Mouse (Mus musculus) forebrain, embryonic 15.5 days (tissue): Measurements from ENCODE around the gene Def8. TPM values are rescaled to one million over a fixed set of nuclear protein-coding genes. Genes with fewer than 3 reads are reported as not detected.
A peak's percentile ranks its signal among the peaks of the same experiment; 100 is the strongest.

Experiments used
- ATAC-seq: fragments of 200-750 bp; cut with Nextera tagmentation; replicated peaks from 2 replicates; pipeline ENCODE4 v1.8.0; 2017; ENCODE audit warnings: mild to moderate bottlenecking, moderate TSS enrichment, moderate library complexity
- H3K27ac ChIP-seq: fragments of 300-500 bp; sonication (generic); replicated peaks from 2 replicates; pipeline ENCODE4 v1.5.1; 2015; ENCODE audit warnings: mild to moderate bottlenecking, inconsistent platforms
- H3K27me3 ChIP-seq: fragments of 300-500 bp; sonication (generic); 2 replicates; pipeline ENCODE4 v1.6.1; 2015; ENCODE audit warnings: inconsistent platforms
- H3K36me3 ChIP-seq: fragments of 300-500 bp; sonication (generic); 2 replicates; pipeline ENCODE4 v1.6.1; 2015; ENCODE audit warnings: mild to moderate bottlenecking, inconsistent platforms
- H3K4me1 ChIP-seq: fragments of 300-500 bp; sonication (generic); 2 replicates; pipeline ENCODE4 v1.6.1; 2015; ENCODE audit warnings: inconsistent platforms
- H3K4me2 ChIP-seq: fragments of 300-500 bp; sonication (generic); replicated peaks from 2 replicates; pipeline ENCODE4 v1.6.1; 2015; ENCODE audit warnings: mild to moderate bottlenecking, inconsistent platforms
- H3K4me3 ChIP-seq: fragments of 300-500 bp; sonication (generic); 2 replicates; pipeline ENCODE4 v1.5.1; 2015; ENCODE audit warnings: mild to moderate bottlenecking, inconsistent platforms
- H3K9ac ChIP-seq: fragments of 300-500 bp; sonication (generic); replicated peaks from 2 replicates; pipeline ENCODE4 v1.6.1; 2015; ENCODE audit warnings: mild to moderate bottlenecking, inconsistent platforms
- H3K9me3 ChIP-seq: fragments of 300-500 bp; sonication (generic); 2 replicates; pipeline ENCODE4 v1.6.1; 2016; ENCODE audit warnings: inconsistent platforms
- WGBS: fragments of 180-500 bp; shearing (Covaris S2); methylation state at CpG from one replicate; pipeline ENCODE4 v1.1.7; 2015; ENCODE audit warnings: mixed read lengths; 5-methylcytosine and 5-hydroxymethylcytosine counted together
- polyA plus RNA-seq: library from polyadenylated mRNA; unstranded; fragments of >200 nt; fragmentation: Nextera tagmentation; extraction: Ambion mirVana; gene quantifications from 2 replicates; pipeline ENCODE4 v1.2.1, GENCODE M21; 2015

Def8 gene
- 43.3 and 46.3 TPM in 2 replicates for polyA plus RNA-seq

- H3K4me1 ChIP-seq, result peaks cover 13% of the 10 kb centered on the region
- ATAC-seq, result no peak
- WGBS, result 85% methylated on average over 7 of the region's 7 CpGs
- H3K27me3 ChIP-seq, result no peaks in the 10 kb centered on the region
- peaks cover 42% of the 10 kb centered on the region for H3K36me3 ChIP-seq
- peak within 1 kb of the TSS; percentile 16; the same call in 1 of the 2 replicates for H3K4me3 ChIP-seq
- H3K4me2 ChIP-seq, result peak within 1 kb of the TSS; percentile 30
- H3K9ac ChIP-seq, result no peak within 1 kb of the TSS
- H3K9me3 ChIP-seq, result peaks cover 13% of the 10 kb centered on the region
- no peak within 1 kb of the TSS for H3K27ac ChIP-seq
These were observed at the start of gene Def8 for GRCm38 (mm10) chr8:123423441-123423840. TSS of gene Def8 (plus strand) at chr8:123423527.

- 1% methylated on average over 20 of the region's 20 CpGs for WGBS
- H3K4me1 ChIP-seq, result peaks cover 29% of the 10 kb centered on the region
- ATAC-seq, result peak; percentile 74
- H3K4me3 ChIP-seq, result peak overlapping the region; percentile 69
- H3K27ac ChIP-seq, result peak overlapping the region; percentile 94
- no peaks in the 10 kb centered on the region for H3K9me3 ChIP-seq
- peak overlapping the region; percentile 58 for H3K4me2 ChIP-seq
- peaks cover 13% of the 10 kb centered on the region for H3K36me3 ChIP-seq
- no peaks in the 10 kb centered on the region for H3K27me3 ChIP-seq
- peak overlapping the region; percentile 67 for H3K9ac ChIP-seq
These were observed 49.1 kb upstream of the Def8 start for GRCm38 (mm10) chr8:123374239-123374578.

- H3K4me1 ChIP-seq, result peaks cover 29% of the 10 kb centered on the region
- WGBS, result 80% methylated on average over 10 of the region's 10 CpGs
- H3K27me3 ChIP-seq, result no peaks in the 10 kb centered on the region
- H3K4me2 ChIP-seq, result no peak overlapping the region
- no peak overlapping the region for H3K27ac ChIP-seq
- H3K9ac ChIP-seq, result no peak overlapping the region
- H3K36me3 ChIP-seq, result peaks cover 9% of the 10 kb centered on the region
- no peaks in the 10 kb centered on the region for H3K9me3 ChIP-seq
- no peak overlapping the region for H3K4me3 ChIP-seq
- ATAC-seq, result no peak
These were observed 47.6 kb upstream of the Def8 start for GRCm38 (mm10) chr8:123375701-123376100.

GRCm38 (mm10) chr8:123376106-123376505 lies 47.2 kb upstream of the Def8 start:
- peaks cover 9% of the 10 kb centered on the region for H3K36me3 ChIP-seq
- WGBS, result 61% methylated on average over 8 of the region's 8 CpGs
- no peak overlapping the region for H3K4me2 ChIP-seq
- no peaks in the 10 kb centered on the region for H3K9me3 ChIP-seq
- H3K27me3 ChIP-seq, result no peaks in the 10 kb centered on the region
- no peak overlapping the region for H3K27ac ChIP-seq
- no peak overlapping the region for H3K4me3 ChIP-seq
- H3K4me1 ChIP-seq, result peaks cover 29% of the 10 kb centered on the region
- H3K9ac ChIP-seq, result no peak overlapping the region
- ATAC-seq, result no peak

GRCm38 (mm10) chr8:123381711-123382110 lies 41.6 kb upstream of the Def8 start:
- Histone ChIP-seq H3K4me2 (no peak overlapping the region), H3K36me3 (peaks cover 53% of the 10 kb centered on the region), H3K9me3 (no peaks in the 10 kb centered on the region), H3K27me3 (no peaks in the 10 kb centered on the region), H3K9ac (no peak overlapping the region), H3K4me1 (no peaks in the 10 kb centered on the region), H3K27ac (no peak overlapping the region), H3K4me3 (no peak overlapping the region)
- 92% methylated on average over 4 of the region's 4 CpGs for WGBS
- no peak for ATAC-seq

- Histone ChIP-seq H3K27me3 (no peaks in the 10 kb centered on the region), H3K4me2 (no peak overlapping the region), H3K4me1 (no peaks in the 10 kb centered on the region), H3K4me3 (no peak overlapping the region), H3K9me3 (no peaks in the 10 kb centered on the region), H3K27ac (no peak overlapping the region), H3K9ac (no peak overlapping the region), H3K36me3 (peaks cover 61% of the 10 kb centered on the region)
- WGBS, result 88% methylated on average over 8 of the region's 8 CpGs
- ATAC-seq, result no peak
These were observed 40.8 kb upstream of the Def8 start for GRCm38 (mm10) chr8:123382516-123382915.

DNA sequence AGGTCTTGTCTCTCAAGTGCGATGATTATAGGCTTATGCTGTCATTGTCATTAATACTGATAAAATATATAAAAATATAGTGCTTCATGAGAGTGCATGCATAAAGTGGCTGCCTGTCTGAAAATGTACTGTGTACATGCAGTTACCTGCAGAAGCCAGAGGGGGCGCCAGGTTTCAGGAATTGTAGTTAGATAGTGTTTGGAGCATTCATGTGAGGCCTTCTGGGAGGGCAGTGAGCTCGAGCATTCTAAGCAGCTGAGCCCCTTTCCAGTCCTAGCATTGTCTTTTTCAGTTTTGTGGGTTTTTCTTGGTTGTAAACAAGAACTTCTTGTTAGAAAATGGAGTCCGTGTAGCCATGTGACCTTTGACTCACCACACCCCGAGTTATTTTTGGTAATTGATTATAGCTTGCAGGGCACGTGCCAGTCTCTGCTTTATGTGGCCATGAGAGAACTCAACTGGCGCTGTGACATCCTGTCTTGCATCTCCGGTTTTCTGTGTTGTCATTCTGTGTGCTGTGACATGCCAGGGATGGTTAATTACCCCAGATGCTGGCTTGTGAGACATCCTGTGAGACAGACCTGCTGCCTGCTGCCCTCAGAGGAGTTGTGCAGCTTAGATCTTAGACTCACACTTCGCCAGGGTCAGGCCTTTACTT lies 38.3 kb upstream of the Def8 start:
- Histone ChIP-seq H3K9ac (no peak overlapping the region), H3K4me2 (no peak overlapping the region)

GRCm38 (mm10) chr8:123387041-123387440 lies 36.3 kb upstream of the Def8 start:
- Histone ChIP-seq H3K27me3 (no peaks in the 10 kb centered on the region), H3K4me3 (no peak overlapping the region), H3K36me3 (peaks cover 94% of the 10 kb centered on the region), H3K4me1 (no peaks in the 10 kb centered on the region), H3K4me2 (no peak overlapping the region), H3K9me3 (no peaks in the 10 kb centered on the region), H3K27ac (no peak overlapping the region), H3K9ac (no peak overlapping the region)
- 80% methylated on average over 3 of the region's 3 CpGs for WGBS
- ATAC-seq, result no peak

More for the DNA sequence above, 38.3 kb upstream of the Def8 start:
- H3K9me3 ChIP-seq, result no peaks in the 10 kb centered on the region
- no peak overlapping the region for H3K4me3 ChIP-seq
- H3K27me3 ChIP-seq, result no peaks in the 10 kb centered on the region
- H3K36me3 ChIP-seq, result peaks cover 79% of the 10 kb centered on the region
- H3K27ac ChIP-seq, result no peak overlapping the region
- ATAC-seq, result no peak
- 71% methylated on average over 9 of the region's 9 CpGs for WGBS
- no peaks in the 10 kb centered on the region for H3K4me1 ChIP-seq

- 93% methylated on average over 8 of the region's 8 CpGs for WGBS
- H3K27ac ChIP-seq, result no peak overlapping the region
- H3K9ac ChIP-seq, result no peak overlapping the region
These were observed 35.5 kb upstream of the Def8 start for GRCm38 (mm10) chr8:123387801-123388200.

GRCm38 (mm10) chr8:123389026-123389425 lies 34.3 kb upstream of the Def8 start:
- Histone ChIP-seq H3K27me3 (no peaks in the 10 kb centered on the region), H3K4me3 (no peak overlapping the region), H3K9ac (no peak overlapping the region), H3K9me3 (no peaks in the 10 kb centered on the region), H3K4me1 (no peaks in the 10 kb centered on the region), H3K36me3 (peaks cover 95% of the 10 kb centered on the region), H3K27ac (no peak overlapping the region), H3K4me2 (no peak overlapping the region)
- WGBS, result 94% methylated on average over 7 of the region's 7 CpGs
- ATAC-seq, result 0 out of 2 replicates have a peak, but pooled peaks have one; percentile 38

More at GRCm38 (mm10) chr8:123387801-123388200, 35.5 kb upstream of the Def8 start:
- no peak overlapping the region for H3K4me3 ChIP-seq
- ATAC-seq, result no peak
- no peak overlapping the region for H3K4me2 ChIP-seq
- H3K36me3 ChIP-seq, result peaks cover 95% of the 10 kb centered on the region
- H3K9me3 ChIP-seq, result no peaks in the 10 kb centered on the region
- no peaks in the 10 kb centered on the region for H3K4me1 ChIP-seq
- H3K27me3 ChIP-seq, result no peaks in the 10 kb centered on the region

GRCm38 (mm10) chr8:123398308-123398707 lies 25.0 kb upstream of the Def8 start:
- H3K4me2 ChIP-seq, result no peak overlapping the region
- no peaks in the 10 kb centered on the region for H3K4me1 ChIP-seq
- WGBS, result 95% methylated on average over 13 of the region's 13 CpGs
- no peaks in the 10 kb centered on the region for H3K9me3 ChIP-seq
- H3K27ac ChIP-seq, result no peak overlapping the region
- H3K4me3 ChIP-seq, result no peak overlapping the region
- H3K36me3 ChIP-seq, result peaks cover 96% of the 10 kb centered on the region
- ATAC-seq, result no peak
- H3K9ac ChIP-seq, result no peak overlapping the region
- no peaks in the 10 kb centered on the region for H3K27me3 ChIP-seq

DNA sequence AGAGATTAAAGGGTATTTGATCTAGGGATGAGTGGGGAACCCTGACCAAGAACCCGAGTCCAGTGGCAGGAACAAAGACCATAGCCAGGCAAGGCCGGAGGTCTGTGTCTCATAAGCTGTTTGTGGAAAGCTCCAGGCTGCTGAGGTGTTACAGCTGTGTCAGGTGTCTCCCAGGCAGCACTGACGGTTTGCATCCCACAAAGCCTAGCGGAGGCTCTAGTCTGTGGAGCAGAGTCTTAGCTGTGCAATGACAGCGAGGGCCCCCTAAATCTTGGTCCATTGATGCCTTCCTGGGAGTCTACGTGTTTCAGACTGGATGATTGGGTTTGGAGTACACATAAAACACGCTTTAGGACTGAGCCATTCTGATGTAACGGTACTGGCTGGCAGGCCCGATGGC lies 21.4 kb upstream of the Def8 start:
- no peak for ATAC-seq
- WGBS, result 93% methylated on average over 9 of the region's 9 CpGs
- H3K36me3 ChIP-seq, result peaks cover 63% of the 10 kb centered on the region

More for the DNA sequence above, 21.4 kb upstream of the Def8 start:
- Histone ChIP-seq H3K9me3 (no peaks in the 10 kb centered on the region), H3K9ac (no peak overlapping the region), H3K27ac (no peak overlapping the region), H3K4me1 (peaks cover 6% of the 10 kb centered on the region; the same call in 1 of the 2 replicates), H3K27me3 (no peaks in the 10 kb centered on the region), H3K4me2 (no peak overlapping the region), H3K4me3 (no peak overlapping the region)
